Mouse (Mus musculus): Measurements from ENCODE around the gene Cnbp. TPM values are rescaled to one million over a fixed set of nuclear protein-coding genes. Genes with fewer than 3 reads are reported as not detected.

The Cnbp gene
- total RNA-seq (2015) (670 and 676 TPM in 2 replicates), total RNA-seq (2017) (953 and 1,115 TPM in 2 replicates)

GRCm38 (mm10) chr6:87850900-87851614 is at the start of gene Cnbp:
Cnbp (minus strand) TSS chr6:87851106.
- ATAC-seq (replicated peaks; ENCODE audit: poor library complexity): peak; percentile 95

GRCm38 (mm10) chr6:87898028-87898427 is 47.1 kb upstream of the Cnbp start:
- ATAC-seq (replicated peaks; ENCODE audit: poor library complexity): no peak

GRCm38 (mm10) chr6:87893931-87894330 is 43.0 kb upstream of the Cnbp start:
- no peak for ATAC-seq (replicated peaks; ENCODE audit: poor library complexity)

- ATAC-seq (replicated peaks; ENCODE audit: poor library complexity): peak; percentile 98
Observed at GRCm38 (mm10) chr6:87887594-87888233, 36.8 kb upstream of the Cnbp start, which contains the start of gene Copg1. Copg1 (plus strand) TSS chr6:87887814.

GRCm38 (mm10) chr6:87886721-87887120 is 35.8 kb upstream of the Cnbp start:
- no peak for ATAC-seq (replicated peaks; ENCODE audit: poor library complexity)

- ATAC-seq (replicated peaks; ENCODE audit: poor library complexity): peak; percentile 59
Observed at GRCm38 (mm10) chr6:87882816-87883215, 31.9 kb upstream of the Cnbp start.

GRCm38 (mm10) chr6:87882221-87882620 is 31.3 kb upstream of the Cnbp start:
- ATAC-seq (replicated peaks; ENCODE audit: poor library complexity): no peak

GRCm38 (mm10) chr6:87879628-87880027 is 28.7 kb upstream of the Cnbp start:
- ATAC-seq (replicated peaks; ENCODE audit: poor library complexity): no peak

GRCm38 (mm10) chr6:87879010-87879409 is 28.1 kb upstream of the Cnbp start:
- peak; percentile 43 for ATAC-seq (replicated peaks; ENCODE audit: poor library complexity)

- ATAC-seq (replicated peaks; ENCODE audit: poor library complexity): peak; percentile 30; the same call in 1 of the 2 replicates
Observed at GRCm38 (mm10) chr6:87876068-87876643, 25.2 kb upstream of the Cnbp start.

GRCm38 (mm10) chr6:87875562-87875961 is 24.7 kb upstream of the Cnbp start:
- ATAC-seq (replicated peaks; ENCODE audit: poor library complexity): no peak

- no peak for ATAC-seq (replicated peaks; ENCODE audit: poor library complexity)
Observed at GRCm38 (mm10) chr6:87875083-87875482, 24.2 kb upstream of the Cnbp start.

- ATAC-seq (replicated peaks; ENCODE audit: poor library complexity): no peak
Observed at GRCm38 (mm10) chr6:87873963-87874362, 23.1 kb upstream of the Cnbp start.

- no peak for ATAC-seq (replicated peaks; ENCODE audit: poor library complexity)
Observed at GRCm38 (mm10) chr6:87873104-87873503, 22.2 kb upstream of the Cnbp start.

GRCm38 (mm10) chr6:87871240-87871639 is 20.3 kb upstream of the Cnbp start:
- no peak for ATAC-seq (replicated peaks; ENCODE audit: poor library complexity)

GRCm38 (mm10) chr6:87870440-87870839 is 19.5 kb upstream of the Cnbp start:
- no peak for ATAC-seq (replicated peaks; ENCODE audit: poor library complexity)

- peak; percentile 64 for ATAC-seq (replicated peaks; ENCODE audit: poor library complexity)
Observed at GRCm38 (mm10) chr6:87868871-87869506, 18.1 kb upstream of the Cnbp start.

- ATAC-seq (replicated peaks; ENCODE audit: poor library complexity): peak; percentile 65
Observed at GRCm38 (mm10) chr6:87867256-87867655, 16.4 kb upstream of the Cnbp start.

- no peak for ATAC-seq (replicated peaks; ENCODE audit: poor library complexity)
Observed at GRCm38 (mm10) chr6:87866211-87866610, 15.3 kb upstream of the Cnbp start.

- no peak for ATAC-seq (replicated peaks; ENCODE audit: poor library complexity)
Observed at GRCm38 (mm10) chr6:87857071-87857470, 6.2 kb upstream of the Cnbp start.

- no peak for ATAC-seq (replicated peaks; ENCODE audit: poor library complexity)
Observed at GRCm38 (mm10) chr6:87853446-87853845, 2.5 kb upstream of the Cnbp start.

Measured in megakaryocyte progenitor cell, adult 5-6 weeks (primary cell).